Mouse (Mus musculus) cerebellum, adult 2 months (tissue): Measurements from ENCODE around the gene Tmem168.

Experiments
- CTCF ChIP-seq: fragments of 200-500 bp; IDR thresholded peaks from 2 replicates; pipeline ENCODE4 v1.5.1; 2011; ENCODE audit warnings: low read depth, mild to moderate bottlenecking, control low read depth, low read length, moderate library complexity, borderline replicate concordance; ENCODE audit not compliant: insufficient read depth
- POLR2A ChIP-seq: fragments of 200-500 bp; IDR thresholded peaks from 2 replicates; pipeline ENCODE4 v1.6.1; 2011; ENCODE audit warnings: low read length, control low read depth, borderline replicate concordance; ENCODE audit not compliant: insufficient read depth

GRCm38 (mm10) chr6:13613671-13614070 lies 5.8 kb upstream of the Tmem168 start:
- no peak for TF ChIP-seq POLR2A
- no peak for TF ChIP-seq CTCF
